Mouse (Mus musculus) forebrain, embryonic 13.5 days (tissue): ENCODE measurements at regions not wholly inside any gene's neighbourhood (a gene's known extent, or its start where the extent isn't known, plus 50 kb on each side); places are given as distances from the start of the nearest gene placed in this dataset.

ENCODE experiments used
- ATAC-seq: fragments of 200-750 bp; cut with Nextera tagmentation; 2 replicates; pipeline ENCODE4 v1.8.0; 2017
- H3K27ac ChIP-seq: fragments of 300-500 bp; sonication (generic); 2 replicates; pipeline ENCODE4 v1.5.1; 2015; ENCODE audit warnings: inconsistent platforms, mild to moderate bottlenecking, moderate library complexity
- H3K27me3 ChIP-seq: fragments of 300-500 bp; sonication (generic); 2 replicates; pipeline ENCODE4 v1.6.1; 2015; ENCODE audit warnings: mild to moderate bottlenecking, inconsistent platforms
- H3K36me3 ChIP-seq: fragments of 300-500 bp; sonication (generic); 2 replicates; pipeline ENCODE4 v1.6.1; 2015; ENCODE audit warnings: mild to moderate bottlenecking, inconsistent platforms; ENCODE audit not compliant: poor library complexity, severe bottlenecking
- H3K4me1 ChIP-seq: fragments of 300-500 bp; sonication (generic); 2 replicates; pipeline ENCODE4 v1.6.1; 2015; ENCODE audit warnings: inconsistent platforms
- H3K4me2 ChIP-seq: fragments of 300-500 bp; sonication (generic); 2 replicates; pipeline ENCODE4 v1.6.1; 2015; ENCODE audit warnings: inconsistent platforms, mild to moderate bottlenecking, moderate library complexity
- H3K4me3 ChIP-seq: fragments of 300-500 bp; sonication (generic); 2 replicates; pipeline ENCODE4 v1.5.1; 2015; ENCODE audit warnings: mild to moderate bottlenecking, inconsistent platforms
- H3K9ac ChIP-seq: fragments of 300-500 bp; sonication (generic); 2 replicates; pipeline ENCODE4 v1.6.1; 2015; ENCODE audit warnings: mild to moderate bottlenecking, inconsistent platforms
- H3K9me3 ChIP-seq: fragments of 300-500 bp; sonication (generic); replicated peaks from 2 replicates; pipeline ENCODE4 v1.6.1; 2016; ENCODE audit warnings: inconsistent platforms
- WGBS: fragments of 180-500 bp; shearing (Covaris S2); methylation state at CpG from one replicate; pipeline ENCODE4 v1.1.7; 2015; 5-methylcytosine and 5-hydroxymethylcytosine counted together

DNA sequence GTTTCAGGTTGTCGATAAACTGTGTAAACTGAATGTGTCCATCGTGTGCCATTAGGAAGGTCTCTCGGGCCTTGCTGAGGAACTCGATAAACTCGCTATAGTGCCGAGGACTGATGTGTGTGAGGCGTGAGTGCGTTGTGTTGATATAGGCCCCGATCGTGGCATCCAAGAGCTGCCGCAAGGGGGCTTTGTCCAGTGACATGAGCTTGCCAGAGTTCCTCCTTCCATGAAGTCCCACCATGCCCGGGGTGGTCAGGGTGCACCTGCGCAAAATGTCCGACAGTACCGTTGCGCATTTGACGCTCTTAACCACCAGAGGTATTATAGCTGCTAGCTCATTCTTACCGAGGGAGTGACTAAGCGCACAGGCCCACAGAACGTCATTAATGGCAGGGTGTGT lies 317.8 kb upstream of the Smim15 start:
- no peaks in the 10 kb centered on the region for H3K27me3 ChIP-seq
- no peaks in the 10 kb centered on the region for H3K4me1 ChIP-seq
- H3K4me2 ChIP-seq = no peak overlapping the region
- H3K9ac ChIP-seq = no peak overlapping the region
- H3K27ac ChIP-seq = no peak overlapping the region
- no peaks in the 10 kb centered on the region for H3K9me3 ChIP-seq
- 94% methylated on average over 20 of the region's 20 CpGs for WGBS
- no peak overlapping the region for H3K4me3 ChIP-seq
- peaks cover 59% of the 10 kb centered on the region for H3K36me3 ChIP-seq
- no peak for ATAC-seq

DNA sequence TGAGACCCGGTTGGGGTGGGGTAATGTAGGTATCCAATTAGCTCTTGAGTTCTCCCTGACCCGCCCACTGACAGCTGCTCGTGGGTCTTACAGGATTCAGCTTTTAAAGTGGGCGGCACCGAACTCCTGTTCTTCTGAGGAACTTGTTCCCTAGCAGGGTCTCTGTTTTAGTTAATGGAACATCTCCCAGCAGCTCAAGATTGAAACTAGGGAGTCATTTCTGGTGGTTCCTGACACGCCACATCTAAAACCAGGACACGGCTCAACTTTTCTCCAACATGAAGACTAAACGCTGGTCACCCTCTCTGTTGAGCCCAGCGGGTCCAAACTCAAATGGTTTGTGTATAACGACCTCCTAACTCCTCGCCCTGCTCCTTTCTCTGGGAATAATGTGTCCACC lies 322.3 kb upstream of the Smim15 start:
- H3K4me1 ChIP-seq = peaks cover 10% of the 10 kb centered on the region
- no peak overlapping the region for H3K9ac ChIP-seq
- H3K36me3 ChIP-seq = peaks cover 16% of the 10 kb centered on the region
- 84% methylated on average over 11 of the region's 11 CpGs for WGBS
- H3K27ac ChIP-seq = no peak overlapping the region
- no peak overlapping the region for H3K4me2 ChIP-seq
- no peaks in the 10 kb centered on the region for H3K9me3 ChIP-seq
- H3K4me3 ChIP-seq = no peak overlapping the region
- H3K27me3 ChIP-seq = no peaks in the 10 kb centered on the region
- ATAC-seq = no peak

DNA sequence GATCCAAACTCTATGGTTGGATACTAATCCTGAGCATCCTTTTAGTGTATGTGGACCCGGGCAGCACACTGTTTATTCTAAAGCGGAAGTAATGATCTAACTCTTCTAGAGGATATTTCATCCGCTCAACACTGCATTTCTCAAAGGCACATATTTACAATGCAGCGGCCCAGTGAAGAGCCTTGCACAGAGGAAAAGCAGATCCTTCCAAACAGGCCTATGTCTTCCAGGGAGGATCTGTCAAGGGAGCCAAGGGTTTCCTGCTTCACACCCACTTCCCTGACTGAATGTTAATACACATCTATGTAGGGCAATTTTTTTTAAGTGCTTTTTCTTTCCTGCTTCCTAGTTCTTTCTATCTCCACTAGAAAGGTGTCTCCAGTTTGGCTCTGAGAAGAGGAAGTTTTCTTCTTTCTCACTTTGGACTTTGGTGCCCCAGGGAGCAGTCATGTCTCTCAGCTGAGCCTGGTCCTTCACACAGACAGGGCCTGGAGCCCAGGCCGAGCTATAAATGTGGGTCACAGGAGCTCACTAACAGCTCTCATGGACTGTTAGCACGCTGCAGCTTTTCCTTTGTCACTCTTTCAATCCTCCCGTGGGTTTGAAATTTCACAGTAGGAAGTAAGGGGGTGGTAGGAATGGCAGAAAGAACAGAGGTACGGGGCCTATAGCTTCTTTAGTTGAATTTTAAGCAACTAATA lies 323.2 kb upstream of the Smim15 start:
- no peak overlapping the region for H3K4me3 ChIP-seq
- H3K27ac ChIP-seq = no peak overlapping the region
- ATAC-seq = no peak
- no peaks in the 10 kb centered on the region for H3K27me3 ChIP-seq
- H3K9ac ChIP-seq = no peak overlapping the region
- peaks cover 8% of the 10 kb centered on the region; the same call in 1 of the 2 replicates for H3K36me3 ChIP-seq
- H3K9me3 ChIP-seq = no peaks in the 10 kb centered on the region
- WGBS = 77% methylated on average over 8 of the region's 8 CpGs
- H3K4me1 ChIP-seq = peaks cover 10% of the 10 kb centered on the region
- no peak overlapping the region for H3K4me2 ChIP-seq

DNA sequence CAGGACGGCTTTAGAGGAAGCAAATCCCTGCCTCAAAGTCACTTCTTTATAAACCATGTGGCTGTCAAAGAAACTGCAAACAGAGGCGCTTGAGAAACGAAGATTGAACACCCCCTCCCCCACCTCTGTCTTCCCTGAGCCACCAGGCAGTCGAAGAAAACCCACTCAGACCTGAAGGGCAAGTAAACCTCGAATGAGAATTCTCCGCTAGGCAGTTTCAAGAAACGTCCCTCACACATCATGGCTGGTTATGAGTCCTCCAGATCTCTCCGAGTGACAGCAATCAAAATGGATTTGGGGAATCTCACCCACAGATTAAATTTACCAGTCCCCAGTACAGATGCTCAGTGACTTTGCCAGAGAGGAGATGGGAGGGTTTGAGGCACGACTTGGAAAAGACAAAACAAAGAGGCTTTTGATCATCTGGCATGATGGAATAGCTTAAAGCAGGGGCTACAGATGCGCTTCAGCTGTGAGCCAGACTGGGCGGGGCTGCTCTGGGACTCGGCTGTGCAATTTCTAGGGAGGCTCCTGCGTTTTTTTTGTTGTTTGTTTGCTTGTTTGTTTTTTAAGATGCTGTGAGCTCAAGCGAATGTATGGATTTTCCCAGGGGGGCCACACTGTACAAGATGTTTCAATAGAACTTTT lies 325.1 kb upstream of the Smim15 start:
- Histone ChIP-seq H3K9ac (no peak overlapping the region), H3K27me3 (no peaks in the 10 kb centered on the region), H3K4me3 (no peak overlapping the region), H3K27ac (no peak overlapping the region), H3K4me2 (no peak overlapping the region), H3K36me3 (no peaks in the 10 kb centered on the region), H3K4me1 (peaks cover 10% of the 10 kb centered on the region), H3K9me3 (no peaks in the 10 kb centered on the region; the same call in 1 of the 2 replicates)
- ATAC-seq = peak; percentile 54; the same call in 1 of the 2 replicates
- WGBS = 45% methylated on average over 14 of the region's 14 CpGs

DNA sequence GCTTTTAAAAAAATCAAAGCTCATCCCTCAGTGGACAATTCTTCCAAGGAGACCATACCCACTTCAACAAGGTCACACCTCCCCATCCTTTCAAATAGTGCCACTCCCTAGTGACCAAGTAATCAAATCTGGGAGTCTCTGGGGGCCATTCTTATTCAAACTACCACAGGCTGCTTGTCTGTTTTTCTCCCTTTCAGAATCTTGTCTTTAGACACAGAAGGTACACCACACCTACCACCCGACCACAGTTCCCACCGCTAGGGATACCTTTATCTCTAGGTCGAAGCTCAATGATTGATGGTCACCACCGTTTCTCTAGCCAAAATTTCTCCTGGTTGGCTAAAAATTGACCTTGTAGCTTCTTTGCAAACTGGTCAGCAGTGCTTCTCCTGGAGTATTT lies 328.6 kb upstream of the Smim15 start:
- no peak overlapping the region for H3K4me3 ChIP-seq
- ATAC-seq = no peak
- H3K9ac ChIP-seq = no peak overlapping the region
- H3K27me3 ChIP-seq = no peaks in the 10 kb centered on the region
- no peak overlapping the region for H3K4me2 ChIP-seq
- H3K27ac ChIP-seq = no peak overlapping the region
- peaks cover 10% of the 10 kb centered on the region for H3K4me1 ChIP-seq
- H3K9me3 ChIP-seq = no peaks in the 10 kb centered on the region; the same call in 1 of the 2 replicates
- H3K36me3 ChIP-seq = no peaks in the 10 kb centered on the region
- WGBS = 91% methylated on average over 4 of the region's 4 CpGs

DNA sequence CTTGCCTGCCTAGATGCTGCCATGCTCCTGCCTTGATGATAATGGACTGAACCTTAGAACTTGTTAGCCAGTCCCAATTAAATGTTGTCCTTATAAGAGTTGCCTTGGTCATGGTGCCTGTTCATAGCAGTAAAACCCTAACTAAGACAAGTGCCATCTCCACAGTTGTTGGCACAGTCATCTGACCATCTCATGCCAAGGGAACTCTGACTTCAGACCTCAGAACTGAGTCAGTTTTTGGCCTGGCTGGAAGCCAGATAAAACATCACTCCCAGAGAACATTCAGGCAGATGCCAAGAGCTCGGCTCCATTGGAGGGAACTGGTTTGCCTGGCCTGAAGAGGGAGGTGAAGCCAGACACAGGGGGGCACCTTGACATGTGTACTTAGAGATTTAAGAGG lies 330.2 kb upstream of the Smim15 start:
- no peak overlapping the region for H3K4me2 ChIP-seq

DNA sequence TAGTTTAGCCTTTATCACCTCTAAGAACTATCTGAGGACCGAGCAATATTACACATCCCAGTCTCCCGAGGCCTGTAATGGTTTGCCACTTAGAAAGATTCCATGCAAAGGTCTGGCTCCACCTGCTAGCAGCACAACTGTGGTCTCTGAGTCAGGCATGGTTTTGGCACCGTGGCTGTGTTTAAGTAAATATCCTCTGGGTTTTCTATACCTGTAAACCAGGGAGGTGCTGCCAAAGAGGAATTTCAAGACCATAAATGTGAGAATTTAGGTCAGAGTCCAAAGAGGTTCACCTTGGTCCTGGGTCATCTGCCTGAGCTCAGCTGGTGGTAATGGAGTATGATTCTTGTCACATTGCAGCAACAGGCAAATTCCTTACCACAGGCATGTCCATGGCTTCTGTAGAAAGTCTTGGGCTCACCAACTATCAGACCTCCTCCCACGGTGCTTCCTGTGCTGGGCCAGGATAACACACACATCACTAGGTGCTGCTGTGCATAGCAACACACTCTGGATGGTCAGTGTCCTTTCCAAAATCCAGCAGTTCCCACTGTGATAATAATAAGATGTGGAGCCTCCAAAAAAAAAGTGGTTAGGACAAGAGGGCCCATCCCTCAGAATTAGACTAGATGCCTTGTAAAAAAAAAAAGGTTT lies 332.8 kb upstream of the Smim15 start:
- WGBS = 86% methylated on average over 4 of the region's 4 CpGs
- H3K27ac ChIP-seq = no peak overlapping the region
- H3K9me3 ChIP-seq = no peaks in the 10 kb centered on the region; the same call in 1 of the 2 replicates
- no peak overlapping the region for H3K9ac ChIP-seq
- H3K4me2 ChIP-seq = no peak overlapping the region
- no peaks in the 10 kb centered on the region for H3K27me3 ChIP-seq
- H3K4me3 ChIP-seq = no peak overlapping the region
- no peaks in the 10 kb centered on the region for H3K4me1 ChIP-seq
- ATAC-seq = no peak
- no peaks in the 10 kb centered on the region for H3K36me3 ChIP-seq

More for the DNA sequence above, 330.2 kb upstream of the Smim15 start:
- no peak overlapping the region for H3K4me3 ChIP-seq
- WGBS = 88% methylated on average over 1 of the region's 1 CpGs
- H3K36me3 ChIP-seq = no peaks in the 10 kb centered on the region
- no peaks in the 10 kb centered on the region for H3K27me3 ChIP-seq
- H3K27ac ChIP-seq = no peak overlapping the region
- no peaks in the 10 kb centered on the region; the same call in 1 of the 2 replicates for H3K9me3 ChIP-seq
- no peak for ATAC-seq
- no peak overlapping the region for H3K9ac ChIP-seq
- peaks cover 3% of the 10 kb centered on the region for H3K4me1 ChIP-seq

DNA sequence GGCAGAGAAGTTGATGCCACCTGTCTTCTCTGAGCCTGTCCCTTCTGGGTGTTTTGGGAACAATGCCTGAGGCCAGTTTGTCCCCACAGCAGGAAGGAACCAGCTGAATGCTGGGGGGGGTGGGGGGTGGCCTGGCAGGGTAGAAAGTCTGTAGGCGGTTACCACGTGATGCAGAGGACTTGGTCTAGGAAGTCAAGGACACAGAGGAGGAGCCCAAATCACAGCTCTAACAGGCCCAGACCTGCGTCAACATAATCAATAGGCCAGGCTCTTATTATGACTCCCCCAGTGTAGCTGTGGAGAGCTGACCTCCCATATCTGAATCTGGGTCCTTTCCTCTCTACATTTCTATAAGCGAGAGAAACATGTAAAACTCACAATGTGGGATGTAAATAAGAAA lies 333.9 kb upstream of the Smim15 start:
- Histone ChIP-seq H3K4me1 (no peaks in the 10 kb centered on the region), H3K4me2 (no peak overlapping the region), H3K9me3 (no peaks in the 10 kb centered on the region; the same call in 1 of the 2 replicates), H3K27me3 (no peaks in the 10 kb centered on the region), H3K9ac (no peak overlapping the region), H3K27ac (no peak overlapping the region), H3K4me3 (no peak overlapping the region), H3K36me3 (no peaks in the 10 kb centered on the region)
- 88% methylated on average over 4 of the region's 4 CpGs for WGBS
- no peak for ATAC-seq

DNA sequence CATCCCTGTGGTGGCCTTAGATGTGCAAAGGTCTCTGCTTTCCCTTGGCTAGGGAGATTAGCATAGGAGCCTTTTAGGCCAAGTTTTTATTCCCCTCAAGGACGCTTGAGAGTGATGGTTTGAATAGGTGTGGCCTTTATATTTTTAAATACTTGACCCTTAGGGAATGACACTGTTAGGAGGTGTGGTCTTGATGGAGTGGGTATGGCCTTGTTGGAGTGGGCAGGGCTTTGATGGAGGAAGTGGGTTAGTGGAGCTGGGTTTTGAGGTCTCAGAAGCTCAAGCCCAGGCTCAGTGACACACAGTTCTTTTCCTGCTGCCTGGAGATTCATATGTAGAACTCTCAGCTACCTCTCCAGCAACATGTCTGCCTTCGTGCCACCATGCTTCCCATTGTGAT lies 334.4 kb upstream of the Smim15 start:
- no peaks in the 10 kb centered on the region for H3K36me3 ChIP-seq
- 56% methylated on average over 2 of the region's 2 CpGs for WGBS
- H3K9ac ChIP-seq = no peak overlapping the region
- no peak overlapping the region for H3K4me2 ChIP-seq
- no peak overlapping the region for H3K27ac ChIP-seq
- H3K4me1 ChIP-seq = no peaks in the 10 kb centered on the region
- H3K4me3 ChIP-seq = no peak overlapping the region
- H3K9me3 ChIP-seq = no peaks in the 10 kb centered on the region; the same call in 1 of the 2 replicates
- ATAC-seq = no peak
- H3K27me3 ChIP-seq = no peaks in the 10 kb centered on the region

DNA sequence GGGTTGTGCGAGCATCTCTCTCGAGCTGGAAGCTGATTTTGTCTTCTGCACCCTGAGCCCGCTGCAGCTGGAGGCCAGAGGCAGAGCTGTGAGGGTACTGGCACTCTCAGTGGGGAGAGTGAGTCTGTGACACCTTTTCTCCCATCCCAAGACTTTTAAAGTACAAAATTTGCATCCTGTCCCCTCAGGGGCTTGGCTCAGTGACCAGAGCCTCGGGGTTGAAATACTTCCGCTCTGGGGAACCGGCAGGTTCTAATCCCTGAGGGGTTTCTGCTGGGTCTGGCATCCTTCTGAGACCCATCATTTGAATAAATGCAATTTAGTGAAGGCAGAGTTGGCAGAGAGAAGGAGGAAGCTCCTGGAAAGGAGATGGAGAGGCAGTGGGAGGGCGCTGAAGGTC lies 340.5 kb upstream of the Smim15 start:
- no peaks in the 10 kb centered on the region for H3K9me3 ChIP-seq
- no peak overlapping the region for H3K9ac ChIP-seq
- no peak overlapping the region for H3K4me2 ChIP-seq
- 53% methylated on average over 7 of the region's 7 CpGs for WGBS
- H3K27ac ChIP-seq = no peak overlapping the region
- ATAC-seq = no peak
- peaks cover 14% of the 10 kb centered on the region for H3K4me1 ChIP-seq
- no peaks in the 10 kb centered on the region for H3K27me3 ChIP-seq
- no peaks in the 10 kb centered on the region for H3K36me3 ChIP-seq
- H3K4me3 ChIP-seq = no peak overlapping the region

DNA sequence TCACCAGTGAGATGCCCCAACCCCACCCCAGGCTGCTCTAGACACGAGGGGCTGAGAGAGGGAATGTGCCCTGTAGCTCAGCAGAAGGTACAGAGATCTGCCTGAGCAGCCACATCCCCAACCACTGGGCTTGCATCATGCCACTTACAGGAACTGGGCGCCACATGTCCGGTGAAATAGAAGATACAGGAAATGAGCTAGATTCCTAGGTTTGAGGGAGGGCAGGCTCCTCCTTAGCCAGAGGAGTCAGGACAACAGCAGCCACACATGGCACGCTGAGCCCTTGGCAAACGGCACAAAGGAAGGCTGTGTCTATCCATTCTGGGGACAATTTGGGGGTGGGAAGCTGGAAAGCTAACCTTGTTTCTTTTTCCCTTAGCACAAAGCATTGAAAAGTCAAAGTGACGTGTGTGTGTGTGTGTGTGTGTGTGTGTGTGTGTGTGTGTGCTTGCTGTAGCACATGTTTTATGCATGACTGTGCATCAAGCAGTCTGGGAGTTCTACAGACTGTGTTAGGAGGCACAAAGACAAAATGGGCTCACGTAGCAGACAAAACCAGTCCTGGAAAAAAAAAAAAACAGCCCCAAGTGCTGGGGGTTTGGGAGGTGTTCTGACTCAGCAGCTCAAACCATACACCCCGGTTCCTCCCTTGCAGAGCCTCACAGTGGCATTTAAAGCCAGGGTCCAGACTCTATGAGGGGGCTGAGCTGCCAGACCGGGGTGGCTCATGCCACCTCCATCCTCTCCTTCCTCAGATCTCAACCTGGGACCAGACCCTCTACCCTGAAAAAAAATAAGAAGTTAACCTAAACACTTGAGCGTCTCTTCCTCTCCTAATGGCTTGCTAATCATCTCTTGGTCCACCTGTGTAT lies 343.7 kb upstream of the Smim15 start:
- Histone ChIP-seq H3K4me1 (peaks cover 14% of the 10 kb centered on the region), H3K27me3 (no peaks in the 10 kb centered on the region), H3K36me3 (no peaks in the 10 kb centered on the region), H3K4me2 (no peak overlapping the region), H3K27ac (peak overlapping the region; percentile 35; the same call in 1 of the 2 replicates), H3K4me3 (no peak overlapping the region), H3K9ac (0 out of 2 replicates have a peak overlapping the region, but pooled peaks have one; percentile 21), H3K9me3 (no peaks in the 10 kb centered on the region)
- peak; percentile 88 for ATAC-seq
- WGBS = 33% methylated on average over 10 of the region's 10 CpGs
